Mouse (Mus musculus): Measurements from ENCODE around the gene Senp2.
"Not testable (repeated sequence)": the region's sequence is repeated elsewhere in the genome, so short reads cannot be mapped to it uniquely, and the experiment has no call there.

Senp2 gene

DNA sequence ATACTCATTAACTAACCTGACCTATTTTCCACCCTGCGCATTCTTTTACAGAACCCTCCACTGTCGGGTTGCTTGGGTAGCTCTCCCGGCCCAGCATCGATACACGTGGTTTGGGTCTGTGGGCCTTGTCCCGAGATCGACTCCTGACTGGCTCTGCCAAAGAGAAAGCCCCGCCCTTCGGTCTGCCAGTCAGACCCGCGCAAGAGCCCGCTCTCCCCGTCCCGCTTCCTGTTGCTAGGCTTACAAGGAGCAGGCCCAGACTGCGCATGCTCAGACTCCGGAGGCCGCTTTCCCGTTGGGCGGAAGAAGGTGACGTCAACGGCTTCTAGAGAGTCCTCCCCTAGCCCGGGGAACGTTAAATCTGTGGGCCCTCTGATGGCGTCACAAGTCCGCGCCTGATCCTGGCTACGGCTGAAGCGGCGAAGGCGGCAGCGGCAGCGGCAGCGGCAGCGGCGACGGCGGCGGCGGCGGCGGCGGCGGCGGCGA lies at the start of gene Senp2:
Gene Senp2 (plus strand): TSS at position 386 of the 486 bp plus-strand sequence.
- peak; percentile 100 for DNase-seq

DNA sequence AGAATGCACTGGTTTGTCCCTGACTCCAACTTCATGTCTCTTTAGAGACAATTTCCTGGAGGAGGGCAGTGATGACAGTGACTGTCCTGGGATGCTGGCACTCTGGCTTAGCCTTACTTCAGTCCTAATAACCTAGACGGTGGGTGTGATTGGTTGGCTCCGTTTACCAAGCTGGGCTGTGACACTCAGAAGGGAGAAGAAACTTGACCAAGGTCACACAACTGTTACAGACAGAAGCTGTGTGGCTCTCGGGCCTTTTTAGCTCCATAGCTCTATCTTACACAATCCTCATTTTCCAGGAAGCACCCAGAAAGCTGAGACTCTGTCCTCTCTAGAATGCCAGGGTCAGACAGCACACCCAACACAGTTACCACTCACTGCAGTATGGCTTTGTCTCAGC lies 43.7 kb upstream of the Senp2 start:
- DNase-seq: no peak

DNA sequence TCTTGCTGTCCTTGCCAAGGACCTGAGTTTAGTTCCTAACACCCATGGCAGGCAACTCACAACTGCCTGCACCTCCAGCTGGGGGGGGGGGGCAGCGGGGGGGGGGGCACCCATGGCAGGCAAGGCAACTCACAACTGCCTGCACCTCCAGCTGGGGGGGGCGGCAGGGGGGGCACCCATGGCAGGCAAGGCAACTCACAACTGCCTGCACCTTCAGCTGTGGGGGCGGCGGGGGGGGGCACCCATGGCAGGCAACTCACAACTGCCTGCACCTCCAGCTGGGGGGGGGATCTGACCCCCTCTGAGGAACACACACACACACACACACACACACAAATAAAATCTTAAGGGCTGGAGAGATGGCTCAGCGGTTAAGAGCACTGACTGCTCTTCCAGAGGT lies 39.4 kb upstream of the Senp2 start:
- DNase-seq: no peak

DNA sequence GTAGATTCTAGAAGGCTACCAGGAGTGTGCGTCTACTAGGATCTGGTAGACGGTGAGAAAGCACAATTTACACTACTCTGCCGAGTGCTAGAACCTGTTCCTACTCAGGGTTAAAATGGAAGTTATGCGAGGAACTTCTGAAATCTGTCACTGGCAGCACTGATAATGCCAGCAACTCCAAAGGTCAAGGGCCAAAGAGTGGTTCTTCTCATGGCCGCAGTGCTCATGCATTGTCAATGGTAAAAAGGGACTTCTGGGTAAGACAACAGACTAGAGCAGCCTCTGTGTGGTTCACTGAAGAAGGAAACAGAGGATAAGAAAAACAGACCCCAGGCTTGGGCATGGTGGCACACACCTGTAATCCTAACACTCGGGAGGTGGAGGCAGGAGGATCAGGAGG lies 38.7 kb upstream of the Senp2 start:
- no peak for DNase-seq

DNA sequence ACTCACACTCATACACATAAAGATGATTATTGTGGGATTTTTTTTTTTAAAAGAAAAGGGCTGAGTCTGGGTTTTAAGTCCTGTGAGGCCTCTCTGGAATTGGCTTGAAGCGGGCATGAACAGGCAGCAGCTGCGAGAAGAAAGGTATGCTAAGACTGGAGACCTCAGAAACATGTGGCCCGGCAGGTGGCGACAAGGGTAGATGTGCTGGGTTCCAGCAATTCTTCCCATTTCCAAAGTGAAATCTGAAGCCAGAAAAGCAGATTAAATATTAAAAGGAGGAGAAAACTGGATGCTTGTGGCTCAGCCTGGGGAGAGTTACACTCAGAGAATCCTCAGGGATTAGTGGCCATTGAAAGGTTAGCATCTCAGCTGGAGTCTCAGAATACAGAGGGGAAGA lies 37.8 kb upstream of the Senp2 start:
- no peak for DNase-seq

DNA sequence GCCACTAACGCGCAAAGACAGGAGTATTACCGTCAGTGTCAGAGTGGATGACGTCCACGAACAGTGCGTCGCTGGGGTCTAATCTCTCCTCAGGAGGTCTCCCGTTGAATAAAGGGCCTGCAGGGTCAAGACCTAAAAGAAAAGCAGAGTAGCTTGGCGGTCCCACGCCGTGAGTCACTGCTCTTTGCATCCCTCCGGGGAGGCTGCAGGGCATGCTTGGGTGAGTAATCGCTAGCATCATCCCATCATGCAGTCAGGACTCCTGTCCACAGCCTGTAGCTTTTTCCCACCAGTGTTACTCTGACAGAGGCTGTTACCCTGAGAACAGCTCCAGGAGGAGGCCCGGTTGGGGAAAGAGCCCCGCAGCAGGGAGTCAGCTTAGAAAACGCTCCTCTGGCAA lies 33.1 kb upstream of the Senp2 start:
- no peak for DNase-seq

DNA sequence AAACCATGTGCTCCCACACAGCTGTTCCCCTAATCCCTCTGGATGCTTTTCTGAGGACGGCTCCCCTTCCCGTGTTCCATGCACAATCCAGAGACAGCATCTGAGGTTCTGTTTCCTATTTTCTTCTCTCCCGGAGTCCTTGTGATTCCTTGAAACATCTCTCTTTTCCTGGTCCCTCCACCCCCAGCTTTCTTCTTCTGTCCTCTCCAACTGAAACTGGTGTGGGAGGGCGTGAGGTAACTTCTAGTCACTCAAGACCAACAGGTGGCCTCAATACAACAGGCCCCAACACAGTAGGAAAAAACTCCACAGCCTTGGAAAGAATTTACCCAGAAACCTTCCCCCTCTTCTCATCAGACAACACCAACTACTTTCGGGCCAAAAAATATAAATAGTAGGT lies 31.9 kb upstream of the Senp2 start:
- no peak for DNase-seq

DNA sequence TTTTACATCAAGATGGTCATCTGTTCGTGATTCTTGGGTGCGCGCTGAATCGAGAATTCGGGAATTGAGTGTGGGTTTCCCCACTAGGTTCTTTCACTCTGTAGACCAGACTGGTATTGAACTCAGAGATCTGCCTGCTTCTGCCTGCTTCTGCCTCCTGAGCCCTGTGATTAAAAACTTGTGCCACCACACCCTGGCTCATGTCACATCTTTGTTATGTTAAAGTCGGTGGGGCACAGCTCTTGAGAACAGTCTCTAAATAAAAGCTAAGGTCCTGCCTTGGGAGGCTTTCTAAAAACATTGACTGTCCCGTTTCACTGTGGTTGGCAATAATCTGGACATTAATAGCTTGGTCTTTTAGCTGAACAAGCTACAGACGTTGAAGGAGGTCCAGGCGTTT lies 26.1 kb upstream of the Senp2 start:
- no peak for DNase-seq

DNA sequence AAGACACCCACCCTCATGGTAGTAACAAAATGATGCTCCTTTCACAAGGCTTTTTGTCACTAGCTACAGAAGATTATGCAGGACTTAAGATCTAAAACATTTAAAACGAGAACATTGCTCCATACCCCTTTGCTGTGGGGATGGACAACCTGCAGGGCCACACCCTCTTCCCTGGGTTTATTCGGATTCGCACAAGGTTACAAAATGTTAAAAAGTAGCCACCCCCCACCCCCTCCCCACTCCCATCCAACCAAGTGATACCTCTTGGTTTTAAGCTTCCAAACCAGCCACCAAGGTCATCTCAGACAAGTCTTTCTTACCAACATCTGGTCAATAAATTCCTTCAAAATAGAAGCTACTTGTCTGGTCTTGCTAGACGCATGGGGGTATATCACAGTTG lies 25.7 kb upstream of the Senp2 start:
- no peak for DNase-seq

DNA sequence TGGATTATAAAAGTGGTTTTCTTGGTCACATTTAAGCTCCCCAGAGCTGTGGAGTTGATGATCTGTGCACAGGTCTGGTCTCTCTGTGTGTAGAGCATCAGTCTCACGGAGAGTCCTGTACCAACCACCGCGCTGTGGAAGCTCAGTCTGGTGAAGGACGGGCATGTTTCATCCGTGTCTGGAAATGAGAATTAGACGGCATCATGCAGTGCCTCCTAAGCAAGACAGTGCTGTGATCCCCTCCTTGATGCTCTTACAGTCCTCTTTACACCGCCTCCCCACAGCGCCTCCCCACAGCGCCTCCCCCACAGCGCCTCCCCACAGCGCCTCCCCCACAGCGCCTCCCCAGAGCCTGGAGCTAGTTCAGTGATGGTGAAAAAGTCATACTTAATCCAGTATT lies 25.2 kb upstream of the Senp2 start:
- no peak for DNase-seq

DNA sequence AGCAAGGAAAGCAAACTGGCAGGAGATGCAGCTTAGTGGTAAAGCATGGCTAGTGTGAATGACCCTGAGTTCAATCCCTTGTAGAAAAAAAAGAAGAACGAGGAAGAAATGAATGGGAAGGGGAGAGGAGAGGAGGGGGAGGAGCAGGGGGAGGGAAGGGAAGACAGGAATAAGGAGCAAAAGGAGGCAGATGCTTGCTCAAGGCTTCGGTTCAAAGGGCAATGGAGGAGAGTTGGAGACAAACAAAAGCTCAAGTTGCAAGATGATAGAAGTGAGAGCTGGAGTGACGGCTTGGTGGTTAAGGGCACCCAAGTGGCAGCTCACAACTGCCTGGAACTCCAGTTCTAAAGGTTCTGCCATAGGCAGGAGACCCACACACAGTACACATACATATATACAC lies 23.1 kb upstream of the Senp2 start:
- DNase-seq: no peak

DNA sequence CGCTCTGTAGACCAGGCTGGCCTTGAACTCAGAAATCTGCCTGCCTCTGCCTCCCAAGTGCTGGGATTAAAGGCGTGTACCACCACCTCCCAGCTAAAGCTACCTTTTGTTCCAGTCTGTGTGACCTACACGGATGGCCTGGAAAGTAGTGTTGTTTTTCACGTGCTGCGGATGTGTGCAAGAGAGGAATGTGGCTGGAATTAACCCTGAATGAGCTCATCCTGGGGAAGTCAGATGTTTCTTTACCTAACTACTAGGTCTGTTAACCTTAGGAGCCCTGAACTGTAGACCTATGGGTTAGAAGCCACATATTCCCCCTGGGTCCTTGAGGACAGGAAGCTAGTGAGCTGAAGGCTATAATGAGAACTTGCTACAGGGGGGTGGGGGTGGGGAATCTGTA lies 21.3 kb upstream of the Senp2 start:
- DNase-seq: no peak

DNA sequence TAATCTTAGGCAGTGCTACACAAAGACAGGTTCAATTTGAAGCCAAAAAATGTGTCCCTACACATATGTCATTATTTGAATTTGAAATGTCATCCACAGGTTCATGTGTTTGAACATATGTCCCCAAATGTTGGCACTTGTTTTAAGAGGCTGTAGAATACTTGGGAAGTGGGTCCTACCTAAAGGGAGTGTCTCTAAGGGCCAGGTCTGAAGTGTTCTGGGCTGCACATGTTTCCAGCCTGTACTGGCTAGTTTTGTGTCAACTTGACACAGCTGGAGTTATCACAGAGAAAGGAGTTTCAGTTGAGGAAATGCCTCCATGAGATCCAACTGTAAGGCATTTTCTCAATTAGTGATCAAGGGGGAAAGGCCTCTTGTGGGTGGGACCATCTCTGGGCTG lies 18.4 kb upstream of the Senp2 start:
- DNase-seq: not testable (repeated sequence)

DNA sequence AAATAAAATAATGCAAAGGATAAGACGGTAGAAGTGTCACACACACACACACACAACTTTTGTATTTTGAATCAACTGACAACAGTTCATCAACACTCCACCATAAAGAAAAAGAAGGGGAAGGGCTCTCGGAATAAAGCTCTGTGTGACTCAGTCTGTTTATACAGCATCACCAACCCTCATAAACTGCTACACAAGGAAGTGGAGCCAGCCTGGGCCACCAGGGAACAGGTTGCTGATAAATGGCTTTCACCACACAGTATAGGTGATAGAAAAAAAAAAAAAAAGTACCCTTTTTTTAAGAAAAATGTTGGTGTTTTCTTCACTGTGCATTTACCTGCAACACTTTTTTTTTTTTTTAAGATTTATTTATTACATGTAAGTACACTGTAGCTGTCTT lies 17.5 kb upstream of the Senp2 start:
- no peak for DNase-seq

DNA sequence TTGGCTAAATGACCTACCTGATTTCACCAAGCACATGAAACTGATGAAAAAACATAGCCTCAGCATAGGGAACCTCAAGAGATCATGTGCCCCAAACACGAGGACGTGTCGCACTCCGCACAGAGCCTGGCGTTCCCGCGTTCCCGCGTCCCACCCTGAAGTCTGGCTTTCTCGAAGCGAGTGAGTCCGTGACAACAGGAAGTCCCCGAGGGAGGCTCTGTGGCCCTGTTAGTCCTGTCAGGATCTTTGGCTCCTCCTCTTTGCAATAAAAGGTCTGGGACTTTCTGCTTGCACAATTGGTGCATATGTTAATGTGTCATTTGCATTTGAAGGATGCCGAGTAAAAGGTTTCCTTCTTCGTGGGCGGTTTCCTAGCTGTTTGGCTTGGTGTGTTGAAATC lies 14.0 kb upstream of the Senp2 start, which contains the start of gene Liph:
Gene Liph (minus strand): TSS at position 360 of the 400 bp plus-strand sequence.
- DNase-seq: no peak

DNA sequence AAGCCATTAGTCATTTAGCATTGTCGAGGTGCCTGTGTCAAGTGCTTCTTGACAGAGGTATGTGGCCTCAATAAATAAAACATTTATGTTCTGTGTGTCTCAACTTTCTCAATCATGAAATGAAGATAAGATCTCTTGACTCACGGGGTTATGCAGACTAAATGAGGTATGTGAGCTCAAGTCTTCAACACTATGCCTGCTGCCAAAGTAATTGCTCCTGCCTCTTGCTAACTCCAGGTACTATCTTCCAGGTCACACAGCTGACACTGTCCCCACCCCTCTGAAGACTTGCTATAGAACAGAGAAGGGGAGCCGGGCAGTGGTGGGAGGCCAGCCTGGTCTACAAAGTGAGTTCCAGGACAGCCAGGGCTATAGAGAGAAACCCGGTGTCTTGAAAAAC lies 12.9 kb upstream of the Senp2 start:
- DNase-seq: no peak

DNA sequence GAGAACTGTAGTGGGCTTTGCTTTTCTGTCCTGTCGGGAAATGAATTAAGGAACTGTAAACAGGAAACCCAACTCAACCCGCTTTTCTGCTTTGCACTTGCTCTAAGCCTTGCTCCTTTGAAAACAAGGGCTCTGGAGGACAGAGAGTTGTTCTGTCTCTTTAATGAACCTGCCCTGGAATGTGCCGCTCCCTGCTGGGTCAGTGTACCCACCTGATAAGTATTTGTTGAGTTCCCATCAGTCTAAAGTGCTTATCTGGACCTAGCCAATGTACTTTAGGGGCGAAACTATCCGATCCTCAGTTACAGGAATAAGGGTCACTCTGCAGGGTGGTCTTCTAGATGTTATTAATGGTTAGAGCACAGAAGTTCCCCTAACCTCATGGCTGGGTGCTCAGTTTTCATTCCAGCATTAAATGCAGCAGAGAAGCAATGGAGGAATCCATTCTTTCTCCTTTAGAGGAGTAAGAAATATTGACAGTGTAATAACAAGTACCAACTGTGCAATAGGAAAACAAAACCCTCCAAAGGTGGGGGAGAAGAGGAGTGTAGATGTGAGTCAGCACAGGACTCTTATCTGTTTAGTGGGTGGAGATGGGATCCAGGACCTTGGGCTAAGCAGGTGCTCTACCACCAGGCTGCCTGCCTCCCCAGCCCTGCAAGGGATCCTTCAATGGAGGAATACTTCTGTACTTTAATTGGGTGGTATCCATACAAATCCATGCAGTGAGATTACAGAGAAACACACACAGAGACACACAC lies 12.2 kb upstream of the Senp2 start:
- DNase-seq: no peak

DNA sequence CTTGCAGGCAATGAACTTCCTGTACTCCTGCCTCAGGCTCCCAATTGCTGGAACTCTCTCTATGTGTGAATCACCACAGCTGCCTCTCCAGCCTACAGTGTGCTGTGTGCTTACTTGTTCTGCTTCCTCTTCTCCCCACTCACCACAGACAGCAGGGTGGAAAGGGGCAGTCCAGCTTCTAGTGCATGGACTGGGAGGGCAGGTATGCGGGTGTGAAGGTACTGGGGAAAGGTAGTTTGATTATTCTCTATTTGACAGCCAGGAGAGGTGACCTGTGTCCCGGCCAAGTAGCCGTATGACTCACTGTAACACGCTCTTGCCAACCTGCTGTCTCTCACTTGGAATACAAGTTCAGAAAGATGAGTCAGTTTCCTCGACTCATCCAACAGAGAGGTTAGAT lies 11.2 kb upstream of the Senp2 start:
- DNase-seq: no peak

DNA sequence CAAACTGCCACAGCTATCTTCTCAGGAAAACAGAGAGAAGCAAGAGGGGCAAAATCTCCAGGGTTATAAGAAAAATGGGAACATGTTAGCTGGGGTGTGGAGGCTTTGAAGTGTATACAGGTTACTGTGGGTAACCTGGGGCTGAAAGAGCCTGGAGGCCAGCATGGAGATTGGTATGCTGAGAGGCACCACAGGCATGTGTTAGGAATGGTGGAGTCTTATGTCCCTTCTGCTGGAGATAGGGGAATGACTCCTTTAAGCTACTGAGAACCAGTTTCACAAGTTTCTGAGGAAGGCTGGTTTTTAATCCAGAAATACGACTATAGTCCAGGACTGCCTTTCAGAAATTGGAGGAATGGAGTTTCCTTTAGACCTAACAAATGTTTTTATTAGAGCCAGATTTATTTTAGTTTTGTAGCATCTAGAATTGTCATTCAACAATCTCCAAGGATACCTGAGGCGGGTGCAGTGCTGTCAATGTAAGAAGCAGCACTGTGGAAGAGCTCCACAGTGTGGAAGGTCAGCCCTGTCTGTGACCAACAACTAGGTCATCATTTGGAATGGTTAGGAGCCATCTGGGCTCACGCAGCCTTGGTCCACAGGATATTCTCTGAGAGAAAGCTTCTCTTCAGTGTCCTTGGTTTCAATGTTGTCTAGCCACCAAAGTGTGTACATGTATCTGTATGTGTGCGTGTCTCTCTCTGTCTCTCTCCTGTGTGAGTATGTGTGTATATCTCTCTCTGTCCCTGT lies 9.2 kb upstream of the Senp2 start:
- no peak for DNase-seq

DNA sequence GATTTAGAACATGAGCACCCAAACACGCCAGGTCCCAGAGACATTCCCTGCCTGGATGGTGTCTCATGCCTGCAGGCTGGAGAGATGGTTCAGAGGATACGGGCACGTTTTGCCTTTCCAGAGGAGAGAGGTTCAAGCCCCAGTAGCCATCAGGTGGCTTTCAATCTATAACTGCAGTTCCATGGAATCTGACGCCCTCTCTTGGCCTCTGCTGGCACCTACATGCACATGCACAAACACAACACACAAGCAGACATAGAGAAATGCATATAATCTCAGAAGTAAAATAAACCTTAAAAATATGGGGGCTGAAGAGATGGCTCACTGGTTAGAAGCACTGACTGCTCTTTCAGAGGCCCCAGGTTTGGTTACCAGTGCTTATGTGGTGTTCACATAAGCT lies 8.1 kb upstream of the Senp2 start:
- no peak for DNase-seq

DNA sequence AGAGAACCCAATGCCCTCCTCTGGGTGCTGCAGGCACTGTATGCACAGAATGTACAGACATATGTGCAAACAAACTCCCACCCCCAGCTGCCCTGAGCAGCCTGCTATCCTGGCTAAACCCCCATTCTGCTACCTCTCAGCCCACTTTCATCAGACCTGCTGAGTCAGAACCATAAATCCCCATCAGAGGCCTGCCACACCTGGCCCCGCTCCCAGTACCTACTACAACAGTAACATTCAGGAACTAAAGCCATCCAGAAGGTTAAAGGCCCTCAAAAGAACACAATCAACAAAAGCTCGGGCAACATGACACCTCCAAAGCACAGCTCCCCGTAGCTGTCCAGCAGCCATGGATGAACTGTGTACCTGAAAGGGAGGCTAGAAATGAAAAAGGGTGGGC lies 7.7 kb upstream of the Senp2 start:
- DNase-seq: no peak

DNA sequence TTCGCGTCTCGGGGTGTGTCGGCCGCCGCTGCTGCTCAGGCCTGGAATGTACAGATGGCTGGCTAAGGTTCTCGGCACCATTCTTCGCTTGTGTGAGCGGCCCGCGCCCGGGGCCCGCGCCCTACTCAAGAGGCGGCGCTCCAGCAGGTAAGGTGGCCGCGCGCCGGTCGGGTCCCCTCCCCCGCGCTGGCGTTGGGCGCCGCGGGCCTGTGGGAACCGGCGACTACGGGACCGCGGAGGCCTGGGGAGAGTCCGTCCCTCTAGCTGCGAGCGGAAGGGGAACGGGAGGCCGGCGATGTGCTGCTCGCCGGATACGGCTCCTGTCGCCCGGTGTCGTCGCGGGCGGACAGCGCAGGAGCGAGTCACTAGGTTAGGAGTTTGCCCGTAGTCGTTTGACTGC lies 312 bp downstream of the Senp2 start:
- DNase-seq: no peak

DNA sequence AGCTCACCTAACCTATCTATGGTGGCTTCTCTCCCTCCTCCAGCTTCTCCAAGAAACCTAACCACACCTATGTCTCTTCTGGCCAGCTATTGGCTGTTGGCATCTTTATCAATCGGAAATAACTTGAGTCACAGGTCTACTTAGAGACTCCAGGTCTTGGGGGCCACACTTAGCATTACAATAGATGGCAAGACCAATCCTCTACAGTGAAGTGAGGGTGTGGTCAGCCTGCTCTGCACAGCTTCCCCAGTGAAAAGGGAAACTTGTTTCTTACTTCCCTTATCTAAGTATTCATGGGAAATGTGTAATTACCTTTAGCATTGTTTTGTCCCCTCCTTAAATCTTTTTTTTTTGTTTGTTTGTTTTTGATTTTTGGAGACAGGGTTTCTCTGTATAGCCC lies 6.3 kb downstream of the Senp2 start:
- DNase-seq: no peak

DNA sequence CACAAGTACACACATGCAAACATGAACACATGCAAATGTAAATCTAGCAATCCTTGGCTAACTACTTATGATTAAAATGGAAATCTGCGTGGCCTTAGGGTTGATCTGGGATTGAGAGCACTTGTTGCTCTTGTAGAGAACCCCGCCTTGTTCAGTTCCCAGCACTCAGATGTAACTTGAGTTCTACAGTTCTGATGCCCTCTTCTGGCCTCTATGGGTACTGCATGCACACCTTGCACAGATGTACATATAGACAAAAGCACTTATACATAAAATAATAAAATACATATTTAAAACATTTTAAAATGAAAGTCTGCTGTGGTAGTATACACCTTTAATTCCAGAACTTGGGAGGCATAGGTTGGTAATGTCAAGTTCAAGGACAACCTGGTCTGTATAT lies 12.8 kb downstream of the Senp2 start:
- peak; percentile 18 to 54 for DNase-seq

Measured in cerebellum, postnatal 14 days (tissue).